Mouse (Mus musculus): ENCODE measurements around the gene Cyp1a2. TPM values are rescaled to one million over a fixed set of nuclear protein-coding genes. Genes with fewer than 3 reads are reported as not detected.
A peak's percentile ranks its signal among the peaks of the same experiment; 100 is the strongest.

The Cyp1a2 gene
- polyA plus RNA-seq, 1 experiment from 2014 or later = 0.10 TPM

GRCm38 (mm10) chr9:57671500-57671899 is 12.0 kb downstream of the Cyp1a2 start:
- DNase-seq (no peak), ATAC-seq (ENCODE audit: low read depth) (peak; percentile 63)
- H3K27me3 ChIP-seq = no peaks in the 10 kb centered on the region
- H3K27ac ChIP-seq = peak overlapping the region; percentile 51; the same call in 1 of the 2 replicates
- peaks cover 13% of the 10 kb centered on the region for H3K4me1 ChIP-seq (replicated peaks)
- no peaks in the 10 kb centered on the region for H3K9me3 ChIP-seq (replicated peaks)
- no peaks in the 10 kb centered on the region for H3K36me3 ChIP-seq
- H3K4me2 ChIP-seq = no peak overlapping the region
- H3K9ac ChIP-seq = no peak overlapping the region
- 57% methylated on average over 5 of the region's 5 CpGs for WGBS (ENCODE audit: insufficient replicate concordance)
- no peak overlapping the region for H3K4me3 ChIP-seq (replicated peaks)

- H3K27ac ChIP-seq = peak overlapping the region; percentile 51; the same call in 1 of the 2 replicates
- no peaks in the 10 kb centered on the region for H3K27me3 ChIP-seq
- no peaks in the 10 kb centered on the region for H3K9me3 ChIP-seq (replicated peaks)
- H3K4me1 ChIP-seq (replicated peaks) = peaks cover 15% of the 10 kb centered on the region
- no peak overlapping the region for H3K4me3 ChIP-seq (replicated peaks)
- WGBS (ENCODE audit: insufficient replicate concordance) = 66% methylated on average over 4 of the region's 4 CpGs
- DNase-seq (no peak), ATAC-seq (ENCODE audit: low read depth) (no peak)
- H3K4me2 ChIP-seq = no peak overlapping the region
- no peak overlapping the region for H3K9ac ChIP-seq
- no peaks in the 10 kb centered on the region for H3K36me3 ChIP-seq
These were observed 12.5 kb downstream of the Cyp1a2 start for GRCm38 (mm10) chr9:57671037-57671436.

- Histone ChIP-seq H3K4me1 (replicated peaks) (peaks cover 15% of the 10 kb centered on the region), H3K4me3 (replicated peaks) (no peak overlapping the region), H3K36me3 (no peaks in the 10 kb centered on the region), H3K4me2 (no peak overlapping the region), H3K27me3 (no peaks in the 10 kb centered on the region), H3K9me3 (replicated peaks) (no peaks in the 10 kb centered on the region), H3K9ac (no peak overlapping the region), H3K27ac (no peak overlapping the region)
- no peak for DNase-seq
- ATAC-seq (ENCODE audit: low read depth) = peak; percentile 34; the same call in 1 of the 2 replicates
- WGBS (ENCODE audit: insufficient replicate concordance) = 52% methylated on average over 3 of the region's 3 CpGs
These were observed 13.9 kb downstream of the Cyp1a2 start for GRCm38 (mm10) chr9:57669566-57669965.

GRCm38 (mm10) chr9:57668277-57668676 is 15.2 kb downstream of the Cyp1a2 start:
- Histone ChIP-seq H3K27me3 (no peaks in the 10 kb centered on the region), H3K4me2 (no peak overlapping the region), H3K36me3 (no peaks in the 10 kb centered on the region), H3K4me1 (replicated peaks) (peaks cover 15% of the 10 kb centered on the region), H3K9ac (no peak overlapping the region), H3K4me3 (replicated peaks) (no peak overlapping the region), H3K9me3 (replicated peaks) (no peaks in the 10 kb centered on the region), H3K27ac (no peak overlapping the region)
- ATAC-seq (ENCODE audit: low read depth) = no peak
- DNase-seq = no peak
- WGBS (ENCODE audit: insufficient replicate concordance) = 33% methylated on average over 1 of the region's 1 CpGs

GRCm38 (mm10) chr9:57667817-57668216 is 15.7 kb downstream of the Cyp1a2 start:
- H3K9me3 ChIP-seq (replicated peaks) = no peaks in the 10 kb centered on the region
- no peaks in the 10 kb centered on the region for H3K27me3 ChIP-seq
- ATAC-seq (ENCODE audit: low read depth) = no peak
- 51% methylated on average over 11 of the region's 11 CpGs for WGBS (ENCODE audit: insufficient replicate concordance)
- no peak for DNase-seq
- H3K4me1 ChIP-seq (replicated peaks) = peaks cover 15% of the 10 kb centered on the region
- no peak overlapping the region for H3K9ac ChIP-seq
- H3K27ac ChIP-seq = no peak overlapping the region
- no peak overlapping the region for H3K4me3 ChIP-seq (replicated peaks)
- H3K4me2 ChIP-seq = no peak overlapping the region
- no peaks in the 10 kb centered on the region for H3K36me3 ChIP-seq

GRCm38 (mm10) chr9:57667136-57667535 is 16.4 kb downstream of the Cyp1a2 start:
- H3K9me3 ChIP-seq (replicated peaks) = no peaks in the 10 kb centered on the region
- H3K4me3 ChIP-seq (replicated peaks) = no peak overlapping the region
- no peaks in the 10 kb centered on the region for H3K36me3 ChIP-seq
- no peak overlapping the region for H3K9ac ChIP-seq
- H3K27ac ChIP-seq = no peak overlapping the region
- H3K4me2 ChIP-seq = no peak overlapping the region
- DNase-seq = no peak
- H3K27me3 ChIP-seq = no peaks in the 10 kb centered on the region
- no peak for ATAC-seq (ENCODE audit: low read depth)
- 41% methylated on average over 3 of the region's 3 CpGs for WGBS (ENCODE audit: insufficient replicate concordance)
- peaks cover 15% of the 10 kb centered on the region for H3K4me1 ChIP-seq (replicated peaks)

GRCm38 (mm10) chr9:57666536-57666935 is 17.0 kb downstream of the Cyp1a2 start:
- Histone ChIP-seq H3K9me3 (replicated peaks) (no peaks in the 10 kb centered on the region), H3K4me1 (replicated peaks) (peaks cover 16% of the 10 kb centered on the region), H3K36me3 (no peaks in the 10 kb centered on the region), H3K27me3 (no peaks in the 10 kb centered on the region), H3K9ac (no peak overlapping the region), H3K27ac (no peak overlapping the region), H3K4me2 (no peak overlapping the region), H3K4me3 (replicated peaks) (no peak overlapping the region)
- ATAC-seq (ENCODE audit: low read depth) = no peak
- WGBS (ENCODE audit: insufficient replicate concordance) = 76% methylated on average over 8 of the region's 8 CpGs
- no peak for DNase-seq

GRCm38 (mm10) chr9:57664616-57665015 is 18.9 kb downstream of the Cyp1a2 start:
- peaks cover 33% of the 10 kb centered on the region for H3K4me1 ChIP-seq (replicated peaks)
- H3K4me2 ChIP-seq = no peak overlapping the region
- H3K36me3 ChIP-seq = no peaks in the 10 kb centered on the region
- H3K9ac ChIP-seq = no peak overlapping the region
- DNase-seq = no peak
- H3K4me3 ChIP-seq (replicated peaks) = no peak overlapping the region
- H3K9me3 ChIP-seq (replicated peaks) = no peaks in the 10 kb centered on the region
- 68% methylated on average over 7 of the region's 7 CpGs for WGBS (ENCODE audit: insufficient replicate concordance)
- no peaks in the 10 kb centered on the region for H3K27me3 ChIP-seq
- H3K27ac ChIP-seq = no peak overlapping the region
- ATAC-seq (ENCODE audit: low read depth) = no peak

- WGBS (ENCODE audit: insufficient replicate concordance) = 32% methylated on average over 3 of the region's 3 CpGs
- no peak for ATAC-seq (ENCODE audit: low read depth)
These were observed 22.0 kb downstream of the Cyp1a2 start for GRCm38 (mm10) chr9:57661552-57661951.

GRCm38 (mm10) chr9:57660501-57660900 is 23.0 kb downstream of the Cyp1a2 start:
- peak overlapping the region; percentile 34 for H3K9ac ChIP-seq
- H3K27me3 ChIP-seq = no peaks in the 10 kb centered on the region
- peaks cover 29% of the 10 kb centered on the region for H3K4me1 ChIP-seq (replicated peaks)
- DNase-seq = peak; percentile 65
- H3K4me2 ChIP-seq = peak overlapping the region; percentile 45
- WGBS (ENCODE audit: insufficient replicate concordance) = 35% methylated on average over 6 of the region's 6 CpGs
- H3K4me3 ChIP-seq (replicated peaks) = no peak overlapping the region
- no peaks in the 10 kb centered on the region for H3K9me3 ChIP-seq (replicated peaks)
- H3K27ac ChIP-seq = peak overlapping the region; percentile 72
- ATAC-seq (ENCODE audit: low read depth) = peak; percentile 78
- H3K36me3 ChIP-seq = no peaks in the 10 kb centered on the region

More at GRCm38 (mm10) chr9:57661552-57661951, 22.0 kb downstream of the Cyp1a2 start:
- Histone ChIP-seq H3K27me3 (no peaks in the 10 kb centered on the region), H3K9ac (no peak overlapping the region), H3K9me3 (replicated peaks) (no peaks in the 10 kb centered on the region), H3K36me3 (no peaks in the 10 kb centered on the region), H3K27ac (0 out of 2 replicates have a peak overlapping the region, but pooled peaks have one; percentile 72), H3K4me1 (replicated peaks) (peaks cover 24% of the 10 kb centered on the region), H3K4me3 (replicated peaks) (no peak overlapping the region), H3K4me2 (no peak overlapping the region)
- DNase-seq = no peak

GRCm38 (mm10) chr9:57659774-57660173 is 23.7 kb downstream of the Cyp1a2 start:
- 10% methylated on average over 4 of the region's 4 CpGs for WGBS (ENCODE audit: insufficient replicate concordance)

GRCm38 (mm10) chr9:57658970-57659369 is 24.5 kb downstream of the Cyp1a2 start:
- DNase-seq = no peak
- no peak overlapping the region for H3K4me3 ChIP-seq (replicated peaks)
- no peak for ATAC-seq (ENCODE audit: low read depth)
- H3K9ac ChIP-seq = no peak overlapping the region
- no peak overlapping the region for H3K4me2 ChIP-seq
- no peaks in the 10 kb centered on the region for H3K36me3 ChIP-seq
- peaks cover 30% of the 10 kb centered on the region for H3K4me1 ChIP-seq (replicated peaks)
- no peaks in the 10 kb centered on the region for H3K27me3 ChIP-seq
- no peaks in the 10 kb centered on the region for H3K9me3 ChIP-seq (replicated peaks)
- WGBS (ENCODE audit: insufficient replicate concordance) = 70% methylated on average over 4 of the region's 4 CpGs
- no peak overlapping the region for H3K27ac ChIP-seq

More at GRCm38 (mm10) chr9:57659774-57660173, 23.7 kb downstream of the Cyp1a2 start:
- Histone ChIP-seq H3K4me3 (replicated peaks) (no peak overlapping the region), H3K36me3 (no peaks in the 10 kb centered on the region), H3K9me3 (replicated peaks) (no peaks in the 10 kb centered on the region), H3K27me3 (no peaks in the 10 kb centered on the region), H3K9ac (no peak overlapping the region), H3K4me1 (replicated peaks) (peaks cover 30% of the 10 kb centered on the region), H3K27ac (peak overlapping the region; percentile 72), H3K4me2 (0 out of 2 replicates have a peak overlapping the region, but pooled peaks have one; percentile 45)
- DNase-seq (peak; percentile 69), ATAC-seq (ENCODE audit: low read depth) (peak; percentile 60)
